Mouse (Mus musculus): ENCODE data around the gene Hnrnpm. TPM values are rescaled to one million over a fixed set of nuclear protein-coding genes. Genes with fewer than 3 reads are reported as not detected.
"Not testable (repeated sequence)": the region's sequence is repeated elsewhere in the genome, so short reads cannot be mapped to it uniquely, and the experiment has no call there.

Gene Hnrnpm
- polyA plus RNA-seq (2014; fragmentation: Nextera tagmentation; extraction: Ambion mirVana) = 161 and 173 TPM in 2 replicates

- ATAC-seq (ENCODE audit: low FRiP score) (no peak), DNase-seq (ENCODE audit: low spot score) (no peak)
- no peaks in the 10 kb centered on the region for H3K27me3 ChIP-seq (ENCODE audit: control insufficient read depth, insufficient read depth, low read length)
- H3K4me1 ChIP-seq (replicated peaks; ENCODE audit: control insufficient read depth, insufficient read depth, low read length) = peaks cover 31% of the 10 kb centered on the region
- no peaks in the 10 kb centered on the region for H3K9me3 ChIP-seq (ENCODE audit: control insufficient read depth, low read length)
- peaks cover 13% of the 10 kb centered on the region for H3K36me3 ChIP-seq (replicated peaks; ENCODE audit: control insufficient read depth, insufficient read depth)
- peak within 1 kb of the TSS; percentile 83 for H3K4me3 ChIP-seq (replicated peaks; ENCODE audit: low read length)
- H3K9ac ChIP-seq = peak within 1 kb of the TSS; percentile 95; the same call in 1 of the 2 replicates
- peak within 1 kb of the TSS; percentile 99 for H3K4me2 ChIP-seq (replicated peaks)
- H3K27ac ChIP-seq = peak within 1 kb of the TSS; percentile 97
- WGBS = 86% methylated on average over 1 of the region's 1 CpGs
These were observed at the start of gene Hnrnpm for GRCm38 (mm10) chr17:33686760-33687159. Gene Hnrnpm, minus strand, starts transcription at chr17:33686860.

GRCm38 (mm10) chr17:33733526-33733925 lies 46.9 kb upstream of the Hnrnpm start:
- not testable (repeated sequence) for H3K9ac ChIP-seq; H3K4me2 ChIP-seq (replicated peaks); ATAC-seq (ENCODE audit: low FRiP score); H3K36me3 ChIP-seq (replicated peaks; ENCODE audit: control insufficient read depth, insufficient read depth); H3K4me3 ChIP-seq (replicated peaks; ENCODE audit: low read length); H3K4me1 ChIP-seq (replicated peaks; ENCODE audit: control insufficient read depth, insufficient read depth, low read length); H3K9me3 ChIP-seq (ENCODE audit: control insufficient read depth, low read length); H3K27me3 ChIP-seq (ENCODE audit: control insufficient read depth, insufficient read depth, low read length); H3K27ac ChIP-seq; DNase-seq (ENCODE audit: low spot score)
- WGBS = 90% methylated on average over 10 of the region's 10 CpGs

- H3K4me1 ChIP-seq (replicated peaks; ENCODE audit: control insufficient read depth, insufficient read depth, low read length); H3K9me3 ChIP-seq (ENCODE audit: control insufficient read depth, low read length); H3K9ac ChIP-seq; H3K4me2 ChIP-seq (replicated peaks); H3K4me3 ChIP-seq (replicated peaks; ENCODE audit: low read length); H3K27me3 ChIP-seq (ENCODE audit: control insufficient read depth, insufficient read depth, low read length); H3K27ac ChIP-seq; ATAC-seq (ENCODE audit: low FRiP score); DNase-seq (ENCODE audit: low spot score); H3K36me3 ChIP-seq (replicated peaks; ENCODE audit: control insufficient read depth, insufficient read depth): not testable (repeated sequence)
- WGBS = 78% methylated on average over 9 of the region's 9 CpGs
These were observed 46.0 kb upstream of the Hnrnpm start for GRCm38 (mm10) chr17:33732556-33733083.

GRCm38 (mm10) chr17:33729215-33729614 lies 42.6 kb upstream of the Hnrnpm start:
- Histone ChIP-seq H3K27ac (no peak overlapping the region), H3K27me3 (ENCODE audit: control insufficient read depth, insufficient read depth, low read length) (no peaks in the 10 kb centered on the region), H3K36me3 (replicated peaks; ENCODE audit: control insufficient read depth, insufficient read depth) (no peaks in the 10 kb centered on the region), H3K9ac (no peak overlapping the region), H3K4me1 (replicated peaks; ENCODE audit: control insufficient read depth, insufficient read depth, low read length) (no peaks in the 10 kb centered on the region), H3K4me3 (replicated peaks; ENCODE audit: low read length) (no peak overlapping the region), H3K9me3 (ENCODE audit: control insufficient read depth, low read length) (no peaks in the 10 kb centered on the region), H3K4me2 (replicated peaks) (no peak overlapping the region)
- 83% methylated on average over 2 of the region's 2 CpGs for WGBS
- no peak for ATAC-seq (ENCODE audit: low FRiP score)
- DNase-seq (ENCODE audit: low spot score) = no peak

GRCm38 (mm10) chr17:33728396-33728795 lies 41.7 kb upstream of the Hnrnpm start:
- DNase-seq (ENCODE audit: low spot score) (no peak), ATAC-seq (ENCODE audit: low FRiP score) (no peak)
- Histone ChIP-seq H3K36me3 (replicated peaks; ENCODE audit: control insufficient read depth, insufficient read depth) (no peaks in the 10 kb centered on the region), H3K27me3 (ENCODE audit: control insufficient read depth, insufficient read depth, low read length) (no peaks in the 10 kb centered on the region), H3K4me3 (replicated peaks; ENCODE audit: low read length) (no peak overlapping the region), H3K9ac (no peak overlapping the region), H3K9me3 (ENCODE audit: control insufficient read depth, low read length) (no peaks in the 10 kb centered on the region), H3K4me1 (replicated peaks; ENCODE audit: control insufficient read depth, insufficient read depth, low read length) (no peaks in the 10 kb centered on the region), H3K4me2 (replicated peaks) (no peak overlapping the region), H3K27ac (no peak overlapping the region)
- 73% methylated on average over 2 of the region's 2 CpGs for WGBS

- Histone ChIP-seq H3K9me3 (ENCODE audit: control insufficient read depth, low read length) (no peaks in the 10 kb centered on the region), H3K27ac (no peak overlapping the region), H3K9ac (no peak overlapping the region), H3K4me1 (replicated peaks; ENCODE audit: control insufficient read depth, insufficient read depth, low read length) (peaks cover 4% of the 10 kb centered on the region; the same call in 1 of the 2 replicates), H3K4me2 (replicated peaks) (no peak overlapping the region), H3K36me3 (replicated peaks; ENCODE audit: control insufficient read depth, insufficient read depth) (no peaks in the 10 kb centered on the region), H3K4me3 (replicated peaks; ENCODE audit: low read length) (no peak overlapping the region), H3K27me3 (ENCODE audit: control insufficient read depth, insufficient read depth, low read length) (no peaks in the 10 kb centered on the region)
- WGBS = 96% methylated on average over 7 of the region's 7 CpGs
- DNase-seq (ENCODE audit: low spot score) (no peak), ATAC-seq (ENCODE audit: low FRiP score) (no peak)
These were observed 33.2 kb upstream of the Hnrnpm start for GRCm38 (mm10) chr17:33719736-33720378.

GRCm38 (mm10) chr17:33718944-33719725 lies 32.5 kb upstream of the Hnrnpm start:
- H3K9ac ChIP-seq = no peak overlapping the region
- ATAC-seq (ENCODE audit: low FRiP score) = no peak

GRCm38 (mm10) chr17:33718384-33718881 lies 31.8 kb upstream of the Hnrnpm start, which contains the start of gene March2:
Gene March2, minus strand, starts transcription at chr17:33718670.
- Histone ChIP-seq H3K36me3 (replicated peaks; ENCODE audit: control insufficient read depth, insufficient read depth) (no peaks in the 10 kb centered on the region), H3K27me3 (ENCODE audit: control insufficient read depth, insufficient read depth, low read length) (no peaks in the 10 kb centered on the region), H3K4me2 (replicated peaks) (peak within 1 kb of the TSS; percentile 64), H3K4me1 (replicated peaks; ENCODE audit: control insufficient read depth, insufficient read depth, low read length) (peaks cover 4% of the 10 kb centered on the region; the same call in 1 of the 2 replicates), H3K4me3 (replicated peaks; ENCODE audit: low read length) (peak within 1 kb of the TSS; percentile 71), H3K27ac (no peak within 1 kb of the TSS), H3K9ac (peak within 1 kb of the TSS; percentile 73), H3K9me3 (ENCODE audit: control insufficient read depth, low read length) (no peaks in the 10 kb centered on the region)
- ATAC-seq (ENCODE audit: low FRiP score) (peak; percentile 99), DNase-seq (ENCODE audit: low spot score) (peak; percentile 94)
- WGBS = under 1% methylated on average over 46 of the region's 46 CpGs

More at GRCm38 (mm10) chr17:33718944-33719725, 32.5 kb upstream of the Hnrnpm start:
- 46% methylated on average over 10 of the region's 10 CpGs for WGBS
- Histone ChIP-seq H3K36me3 (replicated peaks; ENCODE audit: control insufficient read depth, insufficient read depth) (no peaks in the 10 kb centered on the region), H3K27me3 (ENCODE audit: control insufficient read depth, insufficient read depth, low read length) (no peaks in the 10 kb centered on the region), H3K9me3 (ENCODE audit: control insufficient read depth, low read length) (no peaks in the 10 kb centered on the region), H3K4me2 (replicated peaks) (peak overlapping the region; percentile 64), H3K4me1 (replicated peaks; ENCODE audit: control insufficient read depth, insufficient read depth, low read length) (peaks cover 4% of the 10 kb centered on the region; the same call in 1 of the 2 replicates), H3K27ac (no peak overlapping the region), H3K4me3 (replicated peaks; ENCODE audit: low read length) (peak overlapping the region; percentile 71)
- no peak for DNase-seq (ENCODE audit: low spot score)

- Histone ChIP-seq H3K27me3 (ENCODE audit: control insufficient read depth, insufficient read depth, low read length) (no peaks in the 10 kb centered on the region), H3K9me3 (ENCODE audit: control insufficient read depth, low read length) (no peaks in the 10 kb centered on the region), H3K4me1 (replicated peaks; ENCODE audit: control insufficient read depth, insufficient read depth, low read length) (peaks cover 4% of the 10 kb centered on the region; the same call in 1 of the 2 replicates), H3K4me3 (replicated peaks; ENCODE audit: low read length) (peak overlapping the region; percentile 71), H3K9ac (peak overlapping the region; percentile 73), H3K27ac (no peak overlapping the region), H3K36me3 (replicated peaks; ENCODE audit: control insufficient read depth, insufficient read depth) (no peaks in the 10 kb centered on the region), H3K4me2 (replicated peaks) (peak overlapping the region; percentile 64)
- WGBS = 7% methylated on average over 8 of the region's 8 CpGs
- DNase-seq (ENCODE audit: low spot score) = no peak
- ATAC-seq (ENCODE audit: low FRiP score) = no peak
These were observed 31.3 kb upstream of the Hnrnpm start for GRCm38 (mm10) chr17:33717982-33718381.

All from hindbrain, embryonic 14.5 days (tissue).